1 mouse cellular context compared by ENCODE assay signal in the genomic region with DNA sequence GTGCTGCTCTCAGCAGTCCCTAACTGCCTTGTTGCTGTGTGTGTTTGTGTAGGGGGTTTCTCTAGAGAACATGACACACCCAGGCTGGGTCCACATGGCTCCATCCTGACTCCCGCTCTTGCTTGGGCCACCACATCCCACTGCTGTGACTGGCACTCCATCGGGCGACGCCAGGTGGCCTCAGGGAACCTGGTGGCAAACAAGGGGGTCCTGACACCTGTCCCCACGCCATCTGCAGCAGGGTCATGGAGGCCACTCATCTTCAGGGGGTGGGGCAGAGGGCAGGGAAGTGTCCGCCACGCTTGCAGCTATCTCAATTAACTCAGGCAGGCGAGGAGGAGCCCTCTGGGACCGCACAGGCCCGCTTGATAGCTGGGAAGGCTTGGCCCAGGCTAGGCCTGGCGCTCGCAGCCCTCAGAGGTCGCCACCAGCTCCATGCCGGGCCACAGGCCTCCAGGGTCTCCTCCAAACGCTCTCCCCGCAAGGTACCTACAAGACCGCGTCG.
TF ChIP-seq lines count a peak whose summit lies in the region.

No protein-coding gene starts in this region.

TF ChIP-seq in MEL, 35 proteins besides CTCF, POLR2A, EP300 and RAD21 (continued from another document):
- TF ChIP-seq TCF12 (IDR thresholded peaks at IDR 0.05; ENCODE audit: low read depth, low read length): 0 out of 2 replicates have a peak, but pooled peaks have one; percentile 5
